Mouse (Mus musculus) lung, adult 2 months (tissue): ENCODE results near the gene Emilin2.

ENCODE experiments used
- CTCF ChIP-seq: fragments of 200-500 bp; IDR thresholded peaks from 2 replicates; pipeline ENCODE4 v1.5.1; 2011; ENCODE audit warnings: mild to moderate bottlenecking, low read length, control low read depth; ENCODE audit not compliant: insufficient read depth
- POLR2A ChIP-seq: fragments of 200-500 bp; IDR thresholded peaks from 2 replicates; pipeline ENCODE4 v1.6.1; 2011; ENCODE audit warnings: low read depth, mild to moderate bottlenecking, control low read depth, low read length, borderline replicate concordance; ENCODE audit errors: extremely low read depth

DNA sequence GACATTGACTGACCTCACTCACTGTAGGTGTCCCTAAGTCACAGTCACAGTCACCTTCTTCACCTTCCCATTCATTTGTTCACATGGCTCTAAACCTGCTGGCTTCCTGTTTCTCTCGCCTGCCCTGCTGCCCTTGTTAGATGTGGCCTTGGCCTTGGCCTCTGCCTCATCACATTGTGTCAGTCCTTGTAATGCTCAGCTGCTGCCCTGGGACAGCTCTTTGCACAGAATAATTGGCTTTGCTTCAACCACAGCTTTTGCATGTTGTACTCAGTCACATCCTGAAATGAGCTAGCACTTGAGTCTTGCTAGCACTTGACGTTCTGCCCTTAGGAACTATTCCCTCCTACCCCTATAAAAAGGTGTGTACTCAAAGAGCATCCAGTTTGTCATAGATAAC, 87.3 kb downstream of the Emilin2 start:
- TF ChIP-seq CTCF (no peak), POLR2A (no peak)
